Mouse (Mus musculus): ENCODE measurements around the gene Lrrc23. TPM values are rescaled to one million over a fixed set of nuclear protein-coding genes. Genes with fewer than 3 reads are reported as not detected.

Lrrc23 gene
- polyA plus RNA-seq, 2 experiments: 0.09 TPM; not detected in 1

- Histone ChIP-seq H3K27ac (peak overlapping the region; percentile 86), H3K27me3 (ENCODE audit: control insufficient read depth, insufficient read depth, low read length) (no peaks in the 10 kb centered on the region), H3K36me3 (replicated peaks; ENCODE audit: control insufficient read depth, insufficient read depth, low read depth) (peaks cover 22% of the 10 kb centered on the region), H3K4me2 (ENCODE audit: low read depth) (peak overlapping the region; percentile 87), H3K4me1 (replicated peaks; ENCODE audit: control insufficient read depth in 2 of 2, insufficient read depth in 2 of 2, low read length in 1 of 2) (peaks cover 31 to 41% of the 10 kb centered on the region in 2 experiments), H3K4me3 (ENCODE audit: insufficient read depth in 1 of 2, low read depth in 2 of 2, low read length in 2 of 2) (peak overlapping the region; percentile 75 to 79), H3K9me3 (ENCODE audit: control insufficient read depth, low read length) (no peaks in the 10 kb centered on the region), H3K9ac (replicated peaks) (peak overlapping the region; percentile 77)
- no peak for TF ChIP-seq EP300 (IDR thresholded peaks at IDR 0.05; ENCODE audit: low read depth)
- TF ChIP-seq CTCF (IDR thresholded peaks at IDR 0.05; ENCODE audit: low read depth): no peak
- DNase-seq (ENCODE audit: low read depth in 3 of 3, low spot score in 3 of 3): no peak
- no peak for ATAC-seq (ENCODE audit: insufficient read depth)
- 42% methylated on average over 14 of the region's 14 CpGs for WGBS (ENCODE audit: insufficient replicate concordance)
Measured at GRCm38 (mm10) chr6:124809775-124810538, 30.4 kb upstream of the Lrrc23 start.

- H3K4me1 ChIP-seq (replicated peaks; ENCODE audit: control insufficient read depth in 2 of 2, insufficient read depth in 2 of 2, low read length in 1 of 2): peaks cover 34 to 39% of the 10 kb centered on the region in 2 experiments
- H3K4me2 ChIP-seq (ENCODE audit: low read depth): peak overlapping the region; percentile 87
- peak overlapping the region; percentile 86 for H3K27ac ChIP-seq
- H3K9me3 ChIP-seq (ENCODE audit: control insufficient read depth, low read length): no peaks in the 10 kb centered on the region
- WGBS (ENCODE audit: insufficient replicate concordance): under 1% methylated on average over 35 of the region's 35 CpGs
- H3K4me3 ChIP-seq (ENCODE audit: insufficient read depth in 1 of 2, low read depth in 2 of 2, low read length in 2 of 2): peak overlapping the region; percentile 75 to 79
- peak; percentile 61 to 71 (median 66) for DNase-seq (ENCODE audit: low read depth in 3 of 3, low spot score in 3 of 3)
- H3K36me3 ChIP-seq (replicated peaks; ENCODE audit: control insufficient read depth, insufficient read depth, low read depth): peaks cover 22% of the 10 kb centered on the region
- H3K27me3 ChIP-seq (ENCODE audit: control insufficient read depth, insufficient read depth, low read length): no peaks in the 10 kb centered on the region
- H3K9ac ChIP-seq (replicated peaks): peak overlapping the region; percentile 77
- TF ChIP-seq EP300 (IDR thresholded peaks at IDR 0.05; ENCODE audit: low read depth) (no peak), CTCF (IDR thresholded peaks at IDR 0.05; ENCODE audit: low read depth) (peak; percentile 95)
- ATAC-seq (ENCODE audit: insufficient read depth): peak; percentile 35
Measured at GRCm38 (mm10) chr6:124809052-124809774, 29.7 kb upstream of the Lrrc23 start.

GRCm38 (mm10) chr6:124808358-124809012, 29.0 kb upstream of the Lrrc23 start, which contains the start of gene Spsb2:
Spsb2 (plus strand) TSS chr6:124808661.
- peaks cover 22% of the 10 kb centered on the region for H3K36me3 ChIP-seq (replicated peaks; ENCODE audit: control insufficient read depth, insufficient read depth, low read depth)
- ATAC-seq (ENCODE audit: insufficient read depth) (peak; percentile 49), DNase-seq (ENCODE audit: low read depth in 3 of 3, low spot score in 3 of 3) (peak in 1 of 3 experiments; percentile 45)
- 4% methylated on average over 29 of the region's 29 CpGs for WGBS (ENCODE audit: insufficient replicate concordance)
- H3K9ac ChIP-seq (replicated peaks): peak within 1 kb of the TSS; percentile 77
- peak within 1 kb of the TSS; percentile 86 for H3K27ac ChIP-seq
- H3K4me2 ChIP-seq (ENCODE audit: low read depth): peak within 1 kb of the TSS; percentile 87
- H3K4me3 ChIP-seq (ENCODE audit: insufficient read depth in 1 of 2, low read depth in 2 of 2, low read length in 2 of 2): peak within 1 kb of the TSS; percentile 75 to 79
- no peaks in the 10 kb centered on the region for H3K27me3 ChIP-seq (ENCODE audit: control insufficient read depth, insufficient read depth, low read length)
- TF ChIP-seq EP300 (IDR thresholded peaks at IDR 0.05; ENCODE audit: low read depth): no peak
- TF ChIP-seq CTCF (IDR thresholded peaks at IDR 0.05; ENCODE audit: low read depth): no peak
- H3K4me1 ChIP-seq (replicated peaks; ENCODE audit: control insufficient read depth in 2 of 2, insufficient read depth in 2 of 2, low read length in 1 of 2): peaks cover 32 to 39% of the 10 kb centered on the region in 2 experiments
- no peaks in the 10 kb centered on the region for H3K9me3 ChIP-seq (ENCODE audit: control insufficient read depth, low read length)

GRCm38 (mm10) chr6:124807986-124808357, 28.4 kb upstream of the Lrrc23 start:
- no peak for DNase-seq (ENCODE audit: low read depth in 3 of 3, low spot score in 3 of 3)
- 62% methylated on average over 6 of the region's 6 CpGs for WGBS (ENCODE audit: insufficient replicate concordance)
- Histone ChIP-seq H3K4me1 (replicated peaks; ENCODE audit: control insufficient read depth in 2 of 2, insufficient read depth in 2 of 2, low read length in 1 of 2) (peaks cover 32 to 39% of the 10 kb centered on the region in 2 experiments), H3K9ac (replicated peaks) (peak overlapping the region; percentile 77), H3K27ac (peak overlapping the region; percentile 86), H3K4me2 (ENCODE audit: low read depth) (peak overlapping the region; percentile 87), H3K27me3 (ENCODE audit: control insufficient read depth, insufficient read depth, low read length) (no peaks in the 10 kb centered on the region), H3K36me3 (replicated peaks; ENCODE audit: control insufficient read depth, insufficient read depth, low read depth) (peaks cover 22% of the 10 kb centered on the region), H3K9me3 (ENCODE audit: control insufficient read depth, low read length) (no peaks in the 10 kb centered on the region), H3K4me3 (ENCODE audit: insufficient read depth in 1 of 2, low read depth in 2 of 2, low read length in 2 of 2) (peak overlapping the region; percentile 75 to 79)
- TF ChIP-seq EP300 (IDR thresholded peaks at IDR 0.05; ENCODE audit: low read depth) (no peak), CTCF (IDR thresholded peaks at IDR 0.05; ENCODE audit: low read depth) (no peak)
- ATAC-seq (ENCODE audit: insufficient read depth): no peak

All from liver, embryonic 14.5 days (tissue).